Mouse (Mus musculus) heart, embryonic 16.5 days (tissue): ENCODE measurements at regions not wholly inside any gene's neighbourhood (a gene's known extent, or its start where the extent isn't known, plus 50 kb on each side); places are given as distances from the start of the nearest gene placed in this dataset.

Experiments used
- ATAC-seq: fragments of 200-750 bp; cut with Nextera tagmentation; replicated peaks from 2 replicates; pipeline ENCODE4 v1.8.0; 2017; ENCODE audit warnings: moderate number of reproducible peaks; ENCODE audit not compliant: insufficient read depth, low FRiP score; ENCODE audit errors: extremely low read depth
- H3K27ac ChIP-seq: fragments of 300-500 bp; sonication (generic); 2 replicates; pipeline ENCODE4 v1.5.1; 2014; ENCODE audit warnings: mild to moderate bottlenecking, low read length, control low read depth, moderate library complexity
- H3K27me3 ChIP-seq: fragments of 300-500 bp; sonication (generic); 2 replicates; pipeline ENCODE4 v1.6.1; 2014; ENCODE audit warnings: low read length, mixed read lengths; ENCODE audit not compliant: control insufficient read depth, insufficient read depth
- H3K36me3 ChIP-seq: fragments of 300-500 bp; sonication (generic); 2 replicates; pipeline ENCODE4 v1.6.1; 2014; ENCODE audit not compliant: control insufficient read depth, insufficient read depth
- H3K4me1 ChIP-seq: fragments of 300-500 bp; sonication (generic); 2 replicates; pipeline ENCODE4 v1.6.1; 2014; ENCODE audit warnings: low read length, mixed read lengths; ENCODE audit not compliant: control insufficient read depth, insufficient read depth
- H3K4me2 ChIP-seq: fragments of 300-500 bp; sonication (generic); 2 replicates; pipeline ENCODE4 v1.6.1; 2014; ENCODE audit warnings: low read depth, mild to moderate bottlenecking, control low read depth, low read length
- H3K4me3 ChIP-seq: fragments of 300-500 bp; sonication (generic); 2 replicates; pipeline ENCODE4 v1.5.1; 2014; ENCODE audit warnings: mild to moderate bottlenecking, control low read depth, low read length
- H3K9ac ChIP-seq: fragments of 300-500 bp; sonication (generic); 2 replicates; pipeline ENCODE4 v1.6.1; 2014; ENCODE audit warnings: low read length, control low read depth
- H3K9me3 ChIP-seq: fragments of 300-500 bp; sonication (generic); replicated peaks from 2 replicates; pipeline ENCODE4 v1.6.1; 2016; ENCODE audit warnings: low read length; ENCODE audit not compliant: control insufficient read depth
- WGBS: fragments of 180-500 bp; shearing (Covaris S2); extraction: QIAGEN DNeasy Blood & Tissue Kit; methylation state at CpG from one replicate; pipeline ENCODE4 v1.1.7; 2014; 5-methylcytosine and 5-hydroxymethylcytosine counted together

DNA sequence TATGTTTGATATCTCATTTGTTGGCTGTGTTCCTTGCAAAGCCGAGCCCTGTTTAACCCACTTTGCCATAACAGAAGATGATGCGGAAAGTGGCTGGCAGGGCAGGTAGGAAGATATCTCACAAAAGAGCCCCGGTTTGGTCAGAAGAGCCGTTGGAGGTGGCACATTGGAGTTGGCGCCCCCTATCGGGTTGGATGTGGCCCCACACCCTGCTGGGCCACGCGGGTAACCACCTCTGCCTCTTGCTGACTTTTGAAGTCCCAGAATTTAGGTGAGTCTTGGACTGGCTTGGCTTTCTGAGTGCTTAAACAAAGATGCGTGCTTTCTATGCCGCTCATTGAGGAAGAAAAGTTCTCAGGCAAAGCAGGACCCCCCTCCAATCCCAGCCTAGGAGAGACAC is 56.1 kb downstream of the Gm4791 start:
- 67% methylated on average over 10 of the region's 10 CpGs for WGBS
- no peak overlapping the region for H3K4me3 ChIP-seq
- H3K4me2 ChIP-seq, result no peak overlapping the region
- ATAC-seq, result no peak
- H3K9me3 ChIP-seq, result peaks cover 5% of the 10 kb centered on the region; the same call in 1 of the 2 replicates
- no peaks in the 10 kb centered on the region for H3K36me3 ChIP-seq
- H3K4me1 ChIP-seq, result no peaks in the 10 kb centered on the region
- H3K27me3 ChIP-seq, result peaks cover 4% of the 10 kb centered on the region; the same call in 1 of the 2 replicates
- H3K27ac ChIP-seq, result no peak overlapping the region
- no peak overlapping the region for H3K9ac ChIP-seq

DNA sequence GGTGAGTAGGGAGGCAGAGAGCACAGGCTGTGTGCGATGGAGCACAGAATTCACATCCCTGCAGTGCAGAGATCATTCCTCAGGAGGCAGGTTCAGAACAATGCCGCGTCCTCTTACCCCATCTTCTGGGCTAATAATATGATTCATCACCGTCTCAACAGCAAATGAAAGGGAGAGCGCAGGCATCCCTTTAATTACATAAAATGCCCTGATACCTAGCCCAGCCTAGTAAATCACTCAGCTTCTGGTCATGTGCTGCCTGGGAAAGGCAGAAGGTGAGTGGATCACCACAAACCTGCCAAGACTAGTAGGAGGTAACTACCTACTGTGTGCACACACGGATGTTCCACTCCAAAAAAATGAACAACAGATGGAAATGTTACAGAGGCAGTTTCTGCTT is 57.0 kb downstream of the Gm4791 start:
- Histone ChIP-seq H3K4me3 (no peak overlapping the region), H3K36me3 (no peaks in the 10 kb centered on the region), H3K4me2 (no peak overlapping the region), H3K9me3 (no peaks in the 10 kb centered on the region), H3K4me1 (no peaks in the 10 kb centered on the region), H3K27me3 (peaks cover 4% of the 10 kb centered on the region; the same call in 1 of the 2 replicates), H3K9ac (no peak overlapping the region), H3K27ac (no peak overlapping the region)
- no peak for ATAC-seq
- 85% methylated on average over 6 of the region's 6 CpGs for WGBS

DNA sequence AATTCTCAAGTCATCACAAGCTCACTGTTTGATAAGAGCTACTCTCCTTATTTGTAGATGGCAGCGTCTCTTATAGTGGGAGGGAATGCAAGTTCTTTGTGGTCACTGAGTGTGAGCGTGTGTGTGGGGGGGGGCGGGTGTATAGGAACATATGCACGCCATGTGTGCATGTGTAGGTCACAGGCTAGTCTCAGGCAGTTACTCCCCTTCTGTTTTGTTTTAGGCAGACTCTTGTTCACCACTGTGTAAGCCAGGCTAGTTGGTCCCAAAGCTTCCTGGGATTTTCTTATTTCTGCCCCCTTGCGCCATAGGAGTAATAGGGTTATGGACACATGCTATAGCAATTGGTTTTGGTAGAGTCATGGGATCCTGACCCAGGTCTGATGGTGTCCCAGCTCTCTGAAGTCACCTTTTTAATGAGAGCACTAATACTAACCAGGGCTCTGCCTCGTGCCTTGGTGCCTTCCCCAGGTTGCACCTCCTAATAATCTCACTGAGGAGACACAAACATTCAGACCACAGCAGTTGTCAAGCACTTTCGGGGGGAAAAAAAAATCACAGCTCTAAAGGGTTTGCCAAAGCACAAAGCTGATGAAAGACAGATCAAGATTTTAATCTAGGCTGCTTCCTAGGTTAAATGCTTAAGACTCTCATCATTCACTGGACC is 60.9 kb downstream of the Gm4791 start:
- no peak overlapping the region for H3K4me2 ChIP-seq

DNA sequence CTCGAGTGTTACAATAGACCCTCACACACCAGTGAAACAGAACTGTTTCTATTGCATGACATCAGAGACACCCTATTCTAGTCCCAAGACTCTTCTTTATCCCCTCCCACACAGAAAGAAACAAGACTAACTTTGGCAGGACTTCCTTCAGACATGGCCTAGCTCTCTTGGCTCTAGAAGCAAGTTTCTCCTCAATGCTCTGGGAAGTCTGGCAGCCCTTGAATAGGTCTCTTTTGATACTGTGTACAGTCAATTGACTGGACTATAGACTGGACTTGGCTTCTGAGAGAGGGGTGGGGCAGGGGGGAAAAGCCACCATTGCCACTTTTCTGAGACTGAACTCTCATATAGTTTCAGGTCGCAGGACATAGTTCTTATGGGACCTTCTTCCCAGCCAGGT is 62.2 kb downstream of the Gm4791 start:
- Histone ChIP-seq H3K9ac (no peak overlapping the region), H3K9me3 (no peaks in the 10 kb centered on the region), H3K4me1 (no peaks in the 10 kb centered on the region), H3K4me3 (no peak overlapping the region), H3K36me3 (no peaks in the 10 kb centered on the region), H3K27me3 (peaks cover 4% of the 10 kb centered on the region; the same call in 1 of the 2 replicates), H3K4me2 (no peak overlapping the region), H3K27ac (no peak overlapping the region)
- no peak for ATAC-seq
- 63% methylated on average over 2 of the region's 2 CpGs for WGBS

More for the DNA sequence above, 60.9 kb downstream of the Gm4791 start:
- no peak overlapping the region for H3K27ac ChIP-seq
- no peak overlapping the region for H3K9ac ChIP-seq
- WGBS, result 64% methylated on average over 7 of the region's 7 CpGs
- H3K36me3 ChIP-seq, result no peaks in the 10 kb centered on the region
- ATAC-seq, result no peak
- no peaks in the 10 kb centered on the region for H3K9me3 ChIP-seq
- H3K27me3 ChIP-seq, result peaks cover 4% of the 10 kb centered on the region; the same call in 1 of the 2 replicates
- no peak overlapping the region for H3K4me3 ChIP-seq
- H3K4me1 ChIP-seq, result no peaks in the 10 kb centered on the region

DNA sequence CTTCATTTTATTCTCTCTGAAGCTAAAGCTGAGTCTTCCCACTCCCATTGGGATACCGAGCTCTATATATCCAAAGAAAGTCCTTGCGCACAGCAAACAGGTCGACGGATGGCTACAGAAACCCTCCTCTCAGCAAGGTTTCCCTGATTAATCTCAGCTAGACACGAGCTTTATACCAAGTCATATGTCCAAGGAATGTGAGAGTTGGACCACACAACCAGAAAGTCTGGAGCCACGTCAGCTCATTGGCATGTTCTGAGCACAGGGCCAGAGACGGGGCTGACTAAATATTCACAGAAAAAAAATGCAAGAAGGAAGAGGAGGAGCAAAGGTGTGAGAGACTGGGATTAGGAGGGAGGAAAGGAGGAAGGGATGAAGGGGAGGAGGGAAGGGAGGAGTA is 64.0 kb downstream of the Gm4791 start:
- no peaks in the 10 kb centered on the region for H3K27me3 ChIP-seq
- no peak overlapping the region for H3K4me2 ChIP-seq
- no peaks in the 10 kb centered on the region for H3K9me3 ChIP-seq
- H3K27ac ChIP-seq, result no peak overlapping the region
- H3K36me3 ChIP-seq, result no peaks in the 10 kb centered on the region
- 60% methylated on average over 7 of the region's 7 CpGs for WGBS
- no peaks in the 10 kb centered on the region for H3K4me1 ChIP-seq
- no peak overlapping the region for H3K9ac ChIP-seq
- no peak for ATAC-seq
- no peak overlapping the region for H3K4me3 ChIP-seq

DNA sequence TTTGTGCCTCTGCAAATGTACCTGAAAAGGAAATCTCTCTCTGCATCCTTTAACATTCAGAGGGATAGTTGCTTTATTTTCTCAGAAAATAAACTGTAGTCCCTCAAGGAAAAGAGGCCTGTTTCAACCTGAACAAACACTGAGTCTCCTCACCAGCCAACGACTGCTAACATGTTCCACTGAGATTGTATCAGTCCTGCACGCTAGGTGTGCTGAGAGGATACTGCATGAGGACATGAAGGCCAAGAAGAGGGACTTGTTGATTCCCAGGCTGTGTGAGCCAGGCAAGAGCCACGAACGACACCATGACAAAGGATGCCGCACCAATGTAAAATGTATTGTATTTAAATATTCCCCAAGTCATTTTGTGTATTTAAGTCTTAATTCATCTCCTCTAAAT is 65.2 kb downstream of the Gm4791 start:
- Histone ChIP-seq H3K27ac (no peak overlapping the region), H3K36me3 (no peaks in the 10 kb centered on the region), H3K9ac (no peak overlapping the region), H3K4me2 (no peak overlapping the region), H3K4me3 (no peak overlapping the region), H3K9me3 (no peaks in the 10 kb centered on the region), H3K4me1 (no peaks in the 10 kb centered on the region), H3K27me3 (no peaks in the 10 kb centered on the region)
- ATAC-seq, result no peak
- 66% methylated on average over 5 of the region's 5 CpGs for WGBS

DNA sequence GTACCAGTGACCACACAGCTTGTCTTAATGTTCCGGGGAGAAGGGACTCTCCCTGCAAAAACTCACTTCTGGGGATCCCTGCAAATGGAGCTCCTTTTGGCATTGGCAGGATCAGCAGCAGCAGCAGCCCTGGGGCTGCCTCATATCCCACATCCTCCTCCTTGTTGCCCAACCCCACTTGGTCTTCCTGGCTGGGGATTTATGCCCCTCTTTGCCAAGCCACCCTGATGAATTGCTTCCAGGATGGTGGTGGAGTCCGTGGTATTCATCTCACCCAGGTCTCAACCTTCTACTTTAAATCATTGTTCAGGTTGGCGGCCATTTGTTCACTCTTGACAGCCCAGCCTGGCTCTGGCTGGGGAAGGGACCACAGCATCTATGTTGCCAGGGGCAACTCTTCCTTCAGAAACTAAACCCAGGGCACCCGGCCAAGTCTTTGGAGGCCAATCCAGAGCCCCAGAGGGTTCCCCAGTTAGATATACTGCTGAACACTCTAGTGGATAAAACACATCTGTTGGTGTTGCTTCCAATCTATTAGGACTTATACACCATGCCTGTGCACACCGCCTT is 66.0 kb downstream of the Gm4791 start:
- H3K4me2 ChIP-seq, result no peak overlapping the region
- H3K27ac ChIP-seq, result no peak overlapping the region
- no peaks in the 10 kb centered on the region for H3K27me3 ChIP-seq
- H3K9ac ChIP-seq, result no peak overlapping the region
- ATAC-seq, result no peak
- H3K4me1 ChIP-seq, result peaks cover under 1% of the 10 kb centered on the region; the same call in 1 of the 2 replicates
- 57% methylated on average over 5 of the region's 5 CpGs for WGBS
- no peak overlapping the region for H3K4me3 ChIP-seq
- H3K9me3 ChIP-seq, result no peaks in the 10 kb centered on the region
- H3K36me3 ChIP-seq, result no peaks in the 10 kb centered on the region

DNA sequence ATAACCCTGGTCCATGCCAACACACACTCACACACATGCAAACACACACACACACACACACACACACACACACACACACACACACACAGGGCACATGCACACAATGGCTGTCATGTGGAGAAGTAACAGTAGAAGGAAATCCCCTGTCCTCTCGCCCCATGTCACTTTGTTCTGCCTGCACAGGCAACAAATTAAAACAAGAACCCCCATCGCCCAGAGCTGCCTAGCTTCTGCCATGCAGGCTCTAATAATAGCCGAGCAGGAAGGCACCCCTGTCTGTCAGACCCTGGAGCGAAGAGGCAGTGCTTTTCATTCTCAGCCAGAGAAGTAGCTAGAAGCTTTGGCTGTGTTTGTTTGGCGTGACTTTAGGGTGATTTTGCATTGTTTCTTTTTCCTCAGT is 70.9 kb downstream of the Gm4791 start:
- H3K4me2 ChIP-seq, result no peak overlapping the region
- no peak overlapping the region for H3K4me3 ChIP-seq
- H3K27me3 ChIP-seq, result no peaks in the 10 kb centered on the region
- H3K4me1 ChIP-seq, result peaks cover 5% of the 10 kb centered on the region
- no peak overlapping the region for H3K27ac ChIP-seq
- ATAC-seq, result no peak
- WGBS, result 22% methylated on average over 5 of the region's 5 CpGs
- H3K9me3 ChIP-seq, result no peaks in the 10 kb centered on the region
- no peaks in the 10 kb centered on the region for H3K36me3 ChIP-seq
- no peak overlapping the region for H3K9ac ChIP-seq

DNA sequence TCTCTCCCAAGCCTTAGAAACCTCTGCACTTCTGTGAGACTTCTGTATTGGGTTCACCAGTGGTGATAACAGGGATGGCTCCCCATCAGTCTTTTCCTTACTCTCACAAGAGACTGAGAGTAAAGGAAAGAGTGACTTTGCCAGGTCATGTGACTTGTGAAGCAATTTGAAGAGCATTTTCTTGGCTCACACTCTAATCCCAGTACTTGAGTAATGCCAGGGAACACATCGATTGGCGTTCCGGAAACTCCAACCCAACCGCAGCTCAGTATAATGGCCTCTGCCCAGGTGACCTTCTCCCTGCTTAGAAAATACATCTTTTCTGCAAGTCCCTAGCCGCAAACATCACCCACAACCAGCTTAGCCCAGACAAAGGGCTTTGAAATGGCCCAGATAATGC is 72.4 kb downstream of the Gm4791 start:
- Histone ChIP-seq H3K4me1 (peaks cover 5% of the 10 kb centered on the region), H3K9me3 (no peaks in the 10 kb centered on the region), H3K36me3 (no peaks in the 10 kb centered on the region), H3K4me3 (no peak overlapping the region), H3K9ac (no peak overlapping the region), H3K27ac (no peak overlapping the region), H3K27me3 (no peaks in the 10 kb centered on the region), H3K4me2 (no peak overlapping the region)
- ATAC-seq, result no peak
- WGBS, result 72% methylated on average over 5 of the region's 5 CpGs
